Comparison of ENCODE assay signal across 21 mouse cellular contexts in genomic region chr4:40205231-40205903, GRCm38 (mm10). TPM values are rescaled to one million over a fixed set of nuclear protein-coding genes. Genes with fewer than 3 reads are reported as not detected.
DNase-seq lines count a peak whose midpoint lies in the region; ATAC-seq and TF ChIP-seq lines count a peak whose summit lies in the region.
"Had no signal": no experiment of that assay in that cellular context is flagged by ENCODE, and none has a peak within 500 bp of the region (broad histone marks: within the 10 kb centered on the region; RNA-seq: fewer than 3 reads in every experiment).

No protein-coding gene starts in this region.

- no peak overlapping the region for H3K9ac ChIP-seq in lung, postnatal 0 days (replicated peaks; ENCODE audit: low read depth)
- H3K9ac ChIP-seq: forebrain, postnatal 0 days; liver, embryonic 14.5 days; midbrain, embryonic 13.5 days had no signal

- TF ChIP-seq CTCF in lung, postnatal 0 days (IDR thresholded peaks at IDR 0.05) = no peak

- no peak; the same call in 1 of the 2 replicates for TF ChIP-seq EP300 in lung, postnatal 0 days (IDR thresholded peaks at IDR 0.05)

- ATAC-seq in lung, postnatal 0 days = peak; percentile 87
- peak; percentile 85 for ATAC-seq in megakaryocyte progenitor cell, adult 5-6 weeks (replicated peaks; ENCODE audit: poor library complexity)
- ATAC-seq: forebrain, postnatal 0 days; hindbrain, embryonic 16.5 days; intestine, embryonic 16.5 days; midbrain, embryonic 13.5 days had no signal

- peaks cover 20% of the 10 kb centered on the region; the same call in 1 of the 2 replicates for H3K36me3 ChIP-seq in lung, postnatal 0 days (ENCODE audit: insufficient read depth, low read length)

- no peak overlapping the region for H3K4me3 ChIP-seq in lung, postnatal 0 days (ENCODE audit: low read depth, low read length)
- H3K4me3 ChIP-seq: forebrain, embryonic 10.5 days; midbrain, embryonic 13.5 days had no signal

- no peaks in the 10 kb centered on the region for H3K4me1 ChIP-seq in lung, postnatal 0 days (ENCODE audit: insufficient read depth, low read depth, low read length)
- H3K4me1 ChIP-seq: midbrain, embryonic 13.5 days had no signal

- peak; percentile 46 for DNase-seq in adrenal gland, postnatal 10 days
- DNase-seq in adrenal gland, postnatal 4 days (ENCODE audit: low spot score in 2 of 2) = no peak
- DNase-seq in adipocyte (ENCODE audit: low spot score) = peak; percentile 67
- peak; percentile 62 for DNase-seq in lung, postnatal 0 days (ENCODE audit: low spot score)
- no peak for DNase-seq in cerebellum, adult 18-20 months
- DNase-seq in frontal cortex, adult 2 months (ENCODE audit: extremely low spot score in 1 of 2, low spot score in 1 of 2) = no peak
- DNase-seq in spleen, postnatal 10 days (ENCODE audit: low spot score in 2 of 2) = no peak
- DNase-seq: cerebellum, adult 9-11 months; embryo, embryonic 11 days; forebrain, postnatal 0 days; heart, adult 18-20 months; heart, postnatal 36 days; kidney, postnatal 36 days; thymus, postnatal 36 days had no signal

- H3K27me3 ChIP-seq in lung, postnatal 0 days (replicated peaks; ENCODE audit: insufficient read depth, low read length) = no peaks in the 10 kb centered on the region
- H3K27me3 ChIP-seq: CH12.LX; midbrain, embryonic 13.5 days had no signal

- 0 out of 2 replicates have a peak overlapping the region, but pooled peaks have one; percentile 14 for H3K27ac ChIP-seq in lung, postnatal 0 days (ENCODE audit: low read length)
- H3K27ac ChIP-seq: forebrain, embryonic 10.5 days; liver, embryonic 14.5 days; midbrain, embryonic 13.5 days had no signal

- WGBS in lung, postnatal 0 days = 81% methylated on average over 22 of the region's 22 CpGs

- H3K4me2 ChIP-seq in lung, postnatal 0 days (replicated peaks; ENCODE audit: low read depth, low read length) = no peak overlapping the region
- H3K4me2 ChIP-seq: midbrain, embryonic 13.5 days had no signal

- no peaks in the 10 kb centered on the region for H3K9me3 ChIP-seq in lung, postnatal 0 days (ENCODE audit: low read length)
- H3K9me3 ChIP-seq: forebrain, embryonic 10.5 days; midbrain, embryonic 13.5 days had no signal

RNA-seq across cellular contexts. Expression of gene Ddx58, which starts 34.3 kb away (rescaled TPM):
- 10 to 100 TPM; 17.5 to 20.9 TPM for total RNA-seq in adrenal gland, postnatal 10 days (2021)
- total RNA-seq in adrenal gland, postnatal 4 days (2021) = 10 to 100 TPM; 22.7 to 23.4 TPM
- polyA plus RNA-seq in lung, postnatal 0 days (2015; fragmentation: Nextera tagmentation; extraction: Ambion mirVana) = 15.3 and 18.1 TPM in 2 replicates
- total RNA-seq in megakaryocyte progenitor cell, adult 5-6 weeks (2015) = 6.7 and 13.3 TPM in 2 replicates
- total RNA-seq in megakaryocyte progenitor cell, adult 5-6 weeks (2017) = 8.2 and 9.8 TPM in 2 replicates
- polyA plus RNA-seq in frontal cortex, adult 2 months (2012; rRNA removed) = 5.8 and 6.0 TPM in 2 replicates

Comparison
In these comparisons a context has a peak if more than half of its experiments do, and no peak if none do; other contexts are left out.
1. DNase-seq: peak in adrenal gland, postnatal 10 days (single experiment), adipocyte (single experiment) and lung, postnatal 0 days (single experiment); none in adrenal gland, postnatal 4 days (0 of 2), cerebellum, adult 18-20 months (0 of 2), frontal cortex, adult 2 months (0 of 2) and spleen, postnatal 10 days (0 of 2).